Mouse (Mus musculus) urinary bladder, postnatal 10 days (tissue): Measurements from ENCODE around the gene Stac2.

ENCODE experiments used
- DNase-seq: peaks from one replicate; pipeline ENCODE4 v3.0.0; 2022; ENCODE audit warnings: low spot score

Stac2 gene

DNA sequence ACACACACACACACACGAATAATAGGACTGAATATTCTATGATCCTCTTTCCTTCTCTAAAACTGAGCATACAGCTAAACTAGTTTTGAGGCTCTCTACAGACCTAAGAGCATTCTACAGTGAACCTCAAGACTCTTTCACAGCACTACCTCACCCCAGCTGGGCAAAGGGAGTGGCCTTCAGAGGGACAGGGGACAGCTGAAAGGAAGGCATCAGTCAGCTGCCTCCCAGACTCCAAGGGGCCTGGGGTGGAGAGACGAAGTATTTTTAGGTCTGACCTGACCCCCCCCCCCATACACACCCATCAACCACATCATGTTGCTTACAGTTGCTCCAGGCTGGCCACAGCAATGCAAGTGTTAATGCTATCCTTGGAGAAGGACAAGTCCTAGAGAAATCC, 32.1 kb downstream of the Stac2 start:
- DNase-seq, result no peak

DNA sequence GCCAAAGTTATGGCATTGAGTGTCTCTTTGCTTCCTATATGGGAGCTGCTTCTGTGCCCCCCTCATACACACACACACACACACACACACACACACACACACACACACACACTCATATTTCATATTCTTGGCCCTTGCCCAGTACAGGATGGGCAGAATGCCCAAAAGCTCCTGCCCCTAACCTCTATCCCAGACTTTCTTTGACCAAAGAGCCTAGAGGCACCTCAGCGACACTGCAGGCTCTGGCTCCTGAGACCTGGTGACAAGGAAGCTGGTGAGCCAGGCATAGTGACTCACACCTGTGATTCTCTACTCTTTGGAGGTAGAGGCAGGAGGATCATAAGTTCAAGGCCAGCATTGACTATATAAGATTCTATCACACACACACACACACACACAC, 32.6 kb downstream of the Stac2 start:
- no peak for DNase-seq

DNA sequence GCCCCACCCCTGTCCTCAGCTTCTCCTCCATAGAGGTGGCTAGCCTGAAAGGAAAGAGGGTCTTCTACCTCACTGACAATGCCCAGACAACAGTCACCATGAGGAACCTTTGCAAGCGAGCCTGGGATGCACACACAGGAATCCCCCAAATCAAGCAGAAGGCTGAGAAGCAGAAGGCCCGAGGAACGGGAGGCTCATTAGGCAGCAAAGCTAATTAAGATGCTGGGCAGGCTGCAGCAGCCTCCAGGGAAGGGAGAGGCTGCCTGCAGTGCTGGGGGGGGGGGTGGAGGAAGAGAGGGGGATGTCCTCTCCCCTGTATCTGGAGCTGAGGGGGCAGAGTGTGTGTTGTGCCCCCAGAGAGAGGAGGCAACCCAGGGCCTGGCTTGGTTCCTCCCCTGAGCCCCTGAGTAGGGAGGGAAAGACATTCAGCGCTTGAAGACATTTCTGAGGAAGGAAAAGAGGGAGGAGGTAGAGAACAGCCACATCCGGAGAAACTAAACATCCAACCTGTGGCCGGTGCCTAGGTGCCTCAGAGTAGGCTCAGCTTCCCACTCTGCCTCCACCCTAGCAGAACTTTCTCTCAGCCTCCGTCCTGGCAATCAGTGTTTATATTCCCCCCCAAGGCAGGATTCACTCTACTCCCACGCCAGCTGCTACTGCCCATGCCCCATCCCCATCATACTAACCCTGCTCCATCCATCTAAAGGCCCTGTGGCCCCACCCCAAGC, 33.2 kb downstream of the Stac2 start:
- no peak for DNase-seq

DNA sequence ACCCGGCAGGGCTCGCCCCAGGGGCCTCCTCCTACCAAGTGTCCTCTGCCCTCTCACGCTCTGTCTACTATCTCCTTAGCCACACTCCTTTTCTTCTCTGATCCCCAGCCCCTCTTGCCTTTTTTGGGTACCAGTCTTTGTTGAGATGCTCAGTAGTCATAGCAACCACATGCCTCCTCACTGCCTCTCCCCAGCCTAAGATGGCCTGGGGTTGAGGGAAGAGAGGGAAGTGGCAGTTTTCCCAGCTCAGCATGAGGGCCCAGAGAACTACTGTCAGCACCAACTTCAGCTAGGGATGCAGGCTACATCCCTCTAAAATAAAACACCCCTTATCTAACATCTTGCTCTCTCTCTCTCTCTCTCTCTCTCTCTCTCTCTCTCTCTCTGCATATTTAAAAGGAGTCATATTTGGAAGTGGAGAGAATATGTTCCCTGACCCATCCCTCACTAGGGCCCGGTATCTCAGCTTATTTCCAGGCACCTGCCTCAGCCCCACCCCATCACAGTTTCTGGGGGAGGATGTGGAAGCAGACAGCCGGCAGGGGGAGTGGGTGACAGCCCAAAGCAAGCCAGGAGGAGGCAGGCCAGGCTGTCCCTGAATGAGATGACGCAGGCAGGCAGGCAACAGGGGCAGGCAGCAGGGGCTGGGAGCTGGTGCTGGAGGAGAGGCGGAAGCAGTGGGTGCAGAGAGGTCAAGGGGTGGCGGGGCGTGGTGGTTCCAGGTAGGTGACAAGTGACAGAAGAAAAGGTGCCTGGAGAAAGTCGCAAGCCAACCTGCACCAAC, 34.2 kb downstream of the Stac2 start:
- no peak for DNase-seq

DNA sequence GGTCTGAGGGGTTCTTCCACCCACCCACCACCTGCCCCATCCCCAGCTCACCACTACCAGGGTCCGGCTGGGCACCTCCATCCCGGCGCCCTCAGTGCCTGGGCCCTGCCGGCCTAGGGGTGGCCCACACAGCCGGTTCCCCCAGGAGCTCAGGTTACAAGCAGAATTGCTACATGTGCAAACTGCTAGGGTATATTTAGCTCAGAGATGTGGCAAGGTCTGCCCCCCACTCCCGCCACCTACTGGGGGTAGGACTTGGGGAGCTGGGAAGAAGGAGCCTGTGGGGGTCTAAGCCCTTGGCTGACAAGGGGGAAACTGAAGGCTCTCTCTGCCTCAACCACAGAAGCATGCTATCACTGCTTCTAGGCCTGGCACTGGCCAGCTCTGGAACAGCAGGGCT, 35.0 kb downstream of the Stac2 start:
- no peak for DNase-seq

DNA sequence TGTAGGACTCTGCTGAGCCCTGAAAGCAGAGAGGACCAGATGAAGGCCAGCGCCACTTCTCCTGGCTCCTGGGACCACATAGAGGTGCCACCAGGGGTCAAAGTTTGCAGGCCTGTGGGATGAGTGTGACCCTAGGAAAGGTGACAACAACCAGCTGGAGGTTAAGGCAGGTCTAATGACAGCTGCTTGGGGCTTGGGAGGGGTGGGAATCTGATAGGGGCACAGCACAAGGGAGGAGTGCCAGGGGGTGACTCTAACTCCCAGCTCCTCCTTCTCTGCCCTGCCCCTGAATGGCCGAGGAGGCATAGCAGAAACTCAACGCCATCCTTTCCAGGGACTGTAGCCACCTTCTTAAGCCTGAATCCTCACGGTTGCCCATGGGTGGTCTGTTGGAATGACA, 36.4 kb downstream of the Stac2 start:
- DNase-seq, result no peak

DNA sequence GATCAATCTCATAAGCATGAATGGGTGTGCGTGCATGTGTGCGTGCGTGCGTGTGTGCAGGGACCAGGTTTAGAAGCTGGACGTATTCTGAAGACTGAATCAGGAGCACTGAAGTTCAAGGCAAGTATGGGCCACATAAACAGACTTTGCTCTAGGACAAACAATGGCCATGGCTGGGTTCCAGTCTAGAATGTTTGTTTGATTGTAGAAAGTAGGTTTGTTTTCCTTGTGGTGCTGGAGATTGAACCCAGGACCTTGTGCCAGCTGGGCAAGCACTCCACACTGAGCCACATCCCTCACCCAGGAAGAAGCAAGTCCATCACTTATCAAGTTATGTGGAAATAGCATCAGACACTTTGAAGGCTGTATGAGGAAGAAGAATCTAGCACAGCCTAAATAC, 37.1 kb downstream of the Stac2 start:
- no peak for DNase-seq

DNA sequence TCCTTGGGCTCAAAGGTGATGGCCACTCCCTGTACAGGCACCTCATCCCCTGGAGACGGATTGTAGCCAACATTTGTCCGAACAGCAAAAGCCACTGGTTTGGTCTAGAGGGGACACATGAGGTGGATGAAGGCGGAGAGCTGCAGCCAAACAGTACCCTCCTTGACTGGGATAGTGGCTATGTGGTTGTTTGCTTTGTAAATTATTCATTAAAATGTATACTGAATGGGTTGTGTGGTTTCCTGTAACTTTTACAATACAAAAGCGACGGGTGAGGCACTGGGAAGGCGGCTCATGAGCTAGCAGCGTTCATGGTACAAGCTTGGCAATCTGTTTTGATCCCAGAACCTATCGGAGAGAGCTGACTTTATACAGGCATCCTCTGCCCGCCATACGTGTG, 40.4 kb downstream of the Stac2 start:
- no peak for DNase-seq

DNA sequence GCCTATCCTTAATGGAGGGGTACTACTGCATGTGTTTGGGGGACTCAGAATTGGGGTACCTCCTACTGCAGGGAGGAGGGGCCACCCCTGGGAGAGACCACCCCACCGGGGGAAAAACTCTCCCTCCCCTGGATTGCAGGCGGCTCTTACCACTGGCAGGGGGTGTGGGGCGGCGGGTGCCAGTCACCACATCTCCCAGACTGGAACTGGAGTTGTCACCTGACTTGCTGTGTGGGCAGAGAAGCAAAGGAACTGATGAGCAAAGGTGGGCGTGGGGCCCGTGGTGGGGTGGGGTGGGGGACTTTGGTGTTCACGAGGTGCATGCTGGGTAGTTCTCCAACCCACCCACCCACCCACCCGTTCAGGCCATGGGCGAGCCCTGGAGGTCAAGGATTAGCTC, 41.5 kb downstream of the Stac2 start:
- DNase-seq, result no peak

DNA sequence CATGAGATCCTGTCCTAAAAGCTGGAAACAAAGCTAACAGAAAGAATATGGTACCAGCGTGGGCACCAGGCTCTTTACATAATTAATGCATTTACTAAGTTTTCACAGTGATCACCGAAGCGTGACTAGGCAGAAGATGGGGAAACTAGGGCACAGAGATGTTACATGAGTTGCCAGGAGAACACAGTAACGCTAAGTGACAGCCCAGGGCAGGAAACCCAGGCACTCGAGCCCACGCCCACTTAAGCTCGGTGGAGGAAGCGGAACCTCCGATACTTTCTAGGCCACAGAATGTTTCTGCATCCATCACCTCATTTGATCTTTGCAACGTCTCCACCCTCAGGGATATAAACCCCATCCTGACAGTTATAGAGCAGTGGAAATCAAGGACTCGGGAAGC, 45.2 kb downstream of the Stac2 start:
- DNase-seq, result no peak

DNA sequence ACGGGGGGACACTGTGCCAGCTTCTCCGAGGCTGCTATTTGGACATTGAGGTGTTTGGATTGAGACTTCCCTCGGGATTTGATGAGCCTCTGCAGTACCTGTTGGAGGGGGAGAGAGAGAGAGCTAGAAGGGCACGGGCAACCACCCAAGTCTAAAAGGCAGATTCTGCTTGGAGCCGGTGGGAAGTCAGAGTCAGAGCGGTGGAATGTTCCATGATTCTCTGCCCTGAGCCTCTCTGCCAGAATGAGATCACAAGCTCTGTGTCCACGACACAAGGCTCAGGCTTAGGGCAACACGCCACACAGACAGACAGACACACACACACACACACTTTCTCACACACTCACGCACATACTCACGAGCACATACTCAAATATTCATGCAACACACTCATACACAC, 47.6 kb downstream of the Stac2 start:
- no peak for DNase-seq

DNA sequence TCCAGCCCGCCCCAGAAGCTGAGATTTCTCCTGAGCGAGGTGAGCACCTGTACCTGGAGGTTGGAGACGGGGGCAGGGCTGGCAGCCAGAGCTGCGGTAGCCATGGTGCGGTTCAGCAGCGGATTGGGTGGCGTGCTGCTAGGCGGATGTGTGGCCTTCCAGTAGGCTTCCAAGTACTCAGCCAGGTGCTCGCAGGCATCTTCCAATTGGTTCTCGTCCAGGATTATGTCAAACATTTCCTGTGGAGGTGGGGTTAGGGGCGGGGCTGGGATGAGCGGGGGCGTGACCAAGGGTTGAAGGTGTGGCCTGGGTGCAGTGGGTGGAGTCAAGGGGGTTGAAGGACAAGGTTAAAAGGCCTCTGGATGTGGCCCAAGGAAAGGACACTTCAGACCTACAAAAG, 48.2 kb downstream of the Stac2 start:
- no peak for DNase-seq

DNA sequence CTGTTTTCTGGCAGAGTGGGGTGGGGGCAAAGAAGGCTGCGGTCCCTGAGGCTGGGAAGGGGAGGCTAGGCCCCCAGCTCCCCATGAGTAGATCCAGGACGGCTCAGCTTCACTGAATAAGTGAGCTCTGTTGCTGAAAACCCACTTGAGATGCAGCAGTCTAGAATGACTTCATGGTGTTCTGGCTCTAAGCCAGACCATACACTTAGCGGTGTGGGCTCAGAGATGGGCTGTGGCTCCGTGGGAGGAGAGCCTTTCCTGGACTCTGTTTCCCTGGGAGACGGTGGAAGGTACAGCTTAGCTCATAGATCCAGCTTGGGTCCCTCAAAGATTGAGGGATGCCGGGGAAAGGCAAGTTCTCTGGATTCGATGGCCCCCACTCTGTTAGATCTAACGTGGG, 49.1 kb downstream of the Stac2 start:
- DNase-seq, result no peak

DNA sequence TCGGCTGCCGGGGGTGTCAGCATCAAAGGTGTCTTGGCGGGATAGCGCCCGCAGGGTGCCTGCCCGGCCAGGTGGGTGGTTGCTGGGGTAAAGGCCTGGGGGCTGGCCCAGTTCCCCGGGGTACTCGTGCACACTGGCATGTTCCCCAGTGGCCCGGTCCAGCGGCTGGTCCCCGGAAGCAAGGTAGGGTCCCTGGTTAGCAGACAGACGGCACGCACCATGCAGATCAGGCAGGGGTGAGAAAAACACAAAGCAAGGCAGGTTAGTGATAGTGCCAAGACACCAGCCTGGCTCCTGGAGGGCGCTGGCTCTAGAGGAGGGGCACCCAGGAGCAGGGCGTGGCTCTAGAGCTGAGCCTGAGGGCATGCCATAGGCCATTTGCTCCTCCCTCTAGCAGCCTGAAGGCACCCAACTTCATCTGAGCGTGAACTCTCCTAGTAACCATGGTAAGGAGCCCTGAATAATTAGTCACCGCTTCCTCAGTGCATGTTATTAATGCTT, 50.0 kb downstream of the Stac2 start:
- no peak for DNase-seq

DNA sequence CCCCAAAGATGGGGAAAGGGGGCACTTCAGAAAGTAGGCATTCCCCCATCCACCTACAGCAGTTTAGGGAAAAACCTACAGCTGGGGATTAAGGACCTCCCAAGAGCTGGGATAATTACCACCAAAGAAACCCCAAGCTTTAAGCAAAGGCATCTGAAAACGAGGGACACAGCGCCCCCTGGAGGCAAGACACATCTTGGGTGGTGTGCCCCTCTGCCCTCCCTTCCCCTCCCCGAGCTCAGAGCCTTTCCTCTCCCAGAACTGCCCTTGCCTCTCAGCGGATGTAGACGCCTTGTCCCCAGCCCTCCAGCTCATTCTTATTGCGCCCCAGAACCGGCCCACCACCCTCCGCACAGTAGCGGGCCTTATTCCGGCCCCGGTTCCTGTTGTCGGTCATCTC, 50.6 kb downstream of the Stac2 start:
- DNase-seq, result peak; percentile 59

DNA sequence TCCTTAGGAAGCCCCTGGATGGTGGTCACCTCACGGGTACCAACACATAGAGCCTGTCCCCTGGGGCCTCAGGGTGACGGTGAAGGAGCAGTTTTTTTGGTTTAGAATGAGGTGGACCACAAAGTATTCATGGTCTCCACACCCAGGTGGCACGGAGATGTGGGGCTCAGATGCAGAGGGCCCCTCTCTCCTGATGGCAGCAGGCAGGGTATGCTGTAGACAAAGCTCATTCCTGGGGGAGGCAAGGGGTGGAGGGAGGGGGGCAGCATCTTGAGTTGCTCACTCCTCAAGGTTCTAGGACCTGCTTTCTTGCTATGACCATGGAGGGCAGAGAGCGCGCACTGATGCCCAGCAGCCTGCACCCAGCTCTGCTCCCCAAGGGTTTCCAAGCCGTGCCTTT, 51.3 kb downstream of the Stac2 start:
- DNase-seq, result no peak

DNA sequence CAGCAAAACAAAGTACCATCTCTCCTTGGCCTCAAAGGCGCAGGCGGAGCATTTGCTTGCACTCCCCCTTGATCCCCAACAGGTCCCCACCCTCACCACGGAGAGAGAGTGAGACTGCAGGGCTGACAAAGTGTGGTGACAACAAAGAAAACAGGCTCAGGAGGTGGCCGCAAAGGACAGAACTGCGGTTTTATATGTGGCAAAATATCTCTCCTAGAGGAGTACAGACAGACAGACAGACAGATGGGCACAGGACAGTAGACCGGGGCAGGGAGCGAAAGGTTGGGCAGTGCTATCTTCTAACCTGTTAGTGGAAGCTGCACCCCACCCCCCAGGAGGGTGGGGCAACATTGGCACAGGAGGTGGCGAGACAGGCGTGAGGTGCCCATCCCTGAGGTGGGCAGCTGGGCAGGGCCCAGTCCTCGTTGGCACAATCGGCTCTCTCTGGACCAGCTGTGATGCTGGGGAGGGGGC, 51.9 kb downstream of the Stac2 start:
- DNase-seq, result no peak

DNA sequence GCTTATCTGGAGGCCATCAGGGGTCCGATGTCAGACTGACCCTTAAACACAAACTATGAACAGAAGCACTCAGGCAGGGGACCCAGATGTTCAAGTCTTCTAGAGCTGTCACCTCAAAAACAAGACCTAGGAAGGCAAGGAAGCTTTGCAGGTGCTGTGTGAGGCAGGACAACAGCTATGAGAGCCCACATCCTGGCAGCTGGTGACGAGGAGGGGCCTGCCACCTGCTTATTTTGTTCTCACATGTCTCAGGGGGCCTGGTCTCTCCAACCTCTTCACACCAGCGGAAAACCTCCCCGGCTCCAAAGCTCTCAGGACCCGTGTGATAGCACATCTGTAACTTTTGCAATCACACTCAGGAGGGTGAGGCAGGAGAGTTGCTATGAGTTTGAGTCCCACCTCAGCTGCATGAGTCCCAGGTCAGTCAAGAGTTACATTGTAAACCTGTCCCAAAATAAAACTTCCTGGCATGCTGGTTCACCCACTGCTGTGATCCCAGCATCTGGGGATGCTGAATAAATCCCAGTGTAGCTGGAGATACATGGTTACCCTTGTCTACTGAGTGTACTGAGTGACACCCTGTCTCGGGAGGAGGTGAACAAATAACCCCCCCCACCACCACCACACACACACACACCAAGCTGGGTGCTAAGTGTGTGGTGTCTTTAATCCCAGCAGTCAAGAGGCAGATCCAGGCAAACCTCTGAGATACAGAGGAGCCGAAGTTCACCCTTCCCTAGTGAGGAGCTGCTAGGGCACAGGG, 52.7 kb downstream of the Stac2 start:
- no peak for DNase-seq

DNA sequence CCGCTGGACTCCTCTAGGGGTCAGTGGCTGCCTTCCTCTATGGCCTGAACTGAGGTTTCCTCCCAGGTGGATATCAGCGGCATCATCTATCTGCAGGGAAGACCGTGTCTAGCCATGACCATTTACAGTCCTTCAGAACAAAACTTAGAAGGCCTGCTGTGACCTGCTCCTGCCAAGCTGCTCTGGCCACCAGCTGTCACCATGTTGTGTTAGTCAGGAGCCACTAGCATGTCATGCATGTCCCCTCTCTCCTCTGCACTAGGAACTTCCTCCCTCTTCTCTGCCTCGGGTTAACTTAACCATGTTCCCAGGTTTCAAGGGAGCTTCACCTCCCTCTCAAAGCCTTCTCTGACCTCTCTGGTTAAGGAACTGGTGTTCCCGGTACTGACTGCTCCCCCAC, 53.5 kb downstream of the Stac2 start:
- no peak for DNase-seq

DNA sequence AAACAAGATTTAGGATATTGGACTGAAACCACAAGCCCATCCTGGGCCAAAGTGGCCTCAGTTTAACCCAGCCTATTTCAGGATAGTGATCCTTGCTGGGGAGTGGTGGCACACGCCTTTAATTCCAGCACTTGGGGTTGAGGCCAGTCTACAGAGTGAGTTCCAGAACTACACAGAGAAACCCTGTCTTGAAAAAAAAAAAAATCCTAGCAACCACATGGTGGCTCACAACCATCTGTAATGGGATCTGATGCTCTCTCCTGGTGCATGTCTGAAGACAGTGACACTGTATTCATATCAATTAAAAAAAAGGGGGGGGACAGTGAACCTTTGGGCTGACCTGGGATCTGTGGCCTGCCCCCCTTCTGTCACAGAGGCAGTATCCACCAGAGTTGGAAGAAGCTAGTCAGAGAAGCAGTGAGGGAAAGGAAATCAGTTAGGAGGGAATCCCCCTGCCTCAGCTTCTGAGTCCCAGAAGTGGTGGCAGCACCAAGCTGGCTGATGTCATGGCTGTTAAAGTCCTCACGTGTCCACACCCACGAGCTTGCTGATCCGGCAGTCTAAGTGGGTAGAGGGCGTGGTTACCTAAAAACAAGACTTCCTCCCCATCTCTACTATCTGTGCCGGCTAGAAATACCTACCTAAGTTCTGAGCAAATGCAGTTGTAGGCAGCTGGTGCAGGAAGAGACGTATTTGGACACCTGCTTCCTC, 54.2 kb downstream of the Stac2 start:
- no peak for DNase-seq

DNA sequence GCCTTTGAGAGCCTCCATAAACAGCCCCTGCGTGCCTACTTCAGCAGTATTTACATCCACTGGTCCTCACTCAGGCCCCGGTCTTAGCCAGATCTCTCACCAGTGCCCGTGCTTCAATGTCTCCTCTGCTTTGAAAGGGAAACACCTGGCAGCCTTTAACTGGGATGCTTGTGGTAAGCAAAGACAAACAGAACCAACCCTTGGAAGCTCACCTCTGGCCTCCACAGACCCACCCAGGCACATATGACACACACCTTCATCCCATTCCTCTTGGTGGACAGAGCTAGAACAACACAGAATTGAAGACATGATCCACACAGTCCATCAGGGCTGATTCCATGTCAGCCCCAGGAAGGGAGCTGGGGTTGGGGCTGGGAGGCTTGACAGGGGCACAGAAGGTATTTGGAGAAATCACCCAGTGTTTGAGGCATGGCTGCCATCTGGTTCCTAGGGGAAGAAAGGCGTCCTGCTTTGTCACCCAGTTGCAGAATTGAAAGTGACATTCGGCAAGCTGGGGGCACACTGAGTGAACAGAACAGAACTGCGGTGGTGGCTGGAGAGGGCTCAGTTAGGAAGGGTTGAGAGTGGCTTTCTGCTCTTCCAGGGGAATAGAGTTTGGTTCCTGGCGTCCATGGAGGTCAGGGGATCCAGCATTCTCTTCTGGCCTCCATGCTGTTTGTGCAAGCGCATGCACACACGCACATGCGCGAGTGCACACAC, 55.0 kb downstream of the Stac2 start:
- no peak for DNase-seq
